Mouse (Mus musculus): ENCODE data around the gene Dusp15. TPM values are rescaled to one million over a fixed set of nuclear protein-coding genes. Genes with fewer than 3 reads are reported as not detected.

The Dusp15 gene
- polyA plus RNA-seq, 1 experiment, result 0.06 TPM

DNA sequence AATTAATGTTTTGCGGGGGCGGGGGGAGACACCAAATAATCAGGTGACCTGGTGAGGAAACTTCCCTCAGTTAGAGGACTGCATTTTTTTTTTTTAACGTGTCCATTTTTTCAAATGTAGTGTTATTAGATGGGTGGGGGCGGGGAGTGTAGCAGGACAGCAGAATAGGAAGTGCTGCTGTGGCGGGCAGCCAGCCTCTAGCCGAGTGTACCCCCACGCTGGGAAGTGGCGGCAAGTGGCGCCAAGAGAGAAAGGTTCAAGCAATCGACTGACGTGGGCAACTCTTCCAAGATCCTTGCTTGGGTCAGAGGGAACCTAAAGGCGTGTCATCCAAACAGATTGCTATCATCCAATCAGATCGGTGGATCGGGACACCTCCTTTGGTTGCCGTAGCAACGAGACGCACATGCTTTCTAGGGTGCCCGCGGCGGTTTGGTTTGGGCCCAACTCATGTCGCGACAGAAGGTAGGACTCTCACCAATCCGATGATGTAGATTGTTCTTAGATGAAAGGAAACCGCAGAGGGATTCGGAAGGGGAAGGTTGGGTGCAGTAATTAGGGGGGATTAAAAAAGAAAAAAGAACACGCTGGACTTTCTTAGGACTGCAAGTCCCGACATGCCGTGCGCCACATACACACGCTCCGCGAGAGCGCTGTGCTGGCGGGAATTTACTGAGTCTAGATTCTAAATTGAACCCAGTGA is 10.7 kb upstream of the Dusp15 start, which contains the start of gene Ttll9:
TSS of gene Ttll9 (plus strand) at position 395 of the 703 bp plus-strand sequence.
- Histone ChIP-seq H3K36me3 (ENCODE audit: control insufficient read depth, insufficient read depth) (no peaks in the 10 kb centered on the region), H3ac (ENCODE audit: control insufficient read depth, insufficient read length, low read depth) (no peak within 1 kb of the TSS), H3K79me3 (ENCODE audit: low read depth) (no peaks in the 10 kb centered on the region), H3K79me2 (ENCODE audit: control insufficient read depth, insufficient read depth) (no peaks in the 10 kb centered on the region), H3K27me3 (ENCODE audit: control insufficient read depth, insufficient read depth, insufficient read length) (peaks cover 24% of the 10 kb centered on the region), H3K4me3 (ENCODE audit: insufficient read depth, poor library complexity, severe bottlenecking) (no peak within 1 kb of the TSS)
- TF ChIP-seq MAX (IDR thresholded peaks at IDR 0.05) (no peak), CTCF (IDR thresholded peaks at IDR 0.05; ENCODE audit: control insufficient read depth, insufficient read depth, insufficient read length) (no peak), CEBPB (IDR thresholded peaks at IDR 0.05; ENCODE audit: low read depth) (no peak), MYOG (IDR thresholded peaks at IDR 0.05; ENCODE audit: control insufficient read depth, extremely low read depth, insufficient read length) (no peak), FOSL1 (IDR thresholded peaks at IDR 0.05; ENCODE audit: insufficient read depth, low read length, poor library complexity, severe bottlenecking) (no peak), USF1 (IDR thresholded peaks at IDR 0.05; ENCODE audit: low read depth) (no peak), MYOD1 (IDR thresholded peaks at IDR 0.05; ENCODE audit: control insufficient read depth, insufficient read length, low read depth) (no peak)

DNA sequence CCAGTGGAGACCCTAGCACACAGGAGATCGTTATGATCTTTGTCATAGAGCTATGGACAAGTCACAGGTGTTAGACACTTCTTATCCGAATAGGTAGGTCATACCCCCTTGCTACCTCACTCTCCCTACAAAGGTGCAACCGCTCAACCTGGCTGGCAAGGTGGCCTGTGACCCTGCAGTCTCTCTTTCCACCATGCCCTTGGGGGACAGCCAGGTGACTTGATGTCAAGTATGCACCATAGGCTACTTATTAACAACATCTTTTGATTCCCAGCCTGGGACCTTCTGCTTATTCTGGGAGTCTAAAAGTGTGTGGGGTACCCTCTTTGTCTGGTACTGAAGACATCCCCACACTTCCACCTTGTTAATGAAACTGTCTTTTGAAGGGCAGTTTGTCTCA is 6.6 kb upstream of the Dusp15 start:
- H3K79me2 ChIP-seq (ENCODE audit: control insufficient read depth, insufficient read depth), result no peaks in the 10 kb centered on the region
- no peak overlapping the region for H3ac ChIP-seq (ENCODE audit: control insufficient read depth, insufficient read length, low read depth)
- H3K4me3 ChIP-seq (ENCODE audit: insufficient read depth, poor library complexity, severe bottlenecking), result no peak overlapping the region
- H3K27me3 ChIP-seq (ENCODE audit: control insufficient read depth, insufficient read depth, insufficient read length), result peaks cover 53% of the 10 kb centered on the region
- TF ChIP-seq CEBPB (IDR thresholded peaks at IDR 0.05; ENCODE audit: low read depth) (no peak), FOSL1 (IDR thresholded peaks at IDR 0.05; ENCODE audit: insufficient read depth, low read length, poor library complexity, severe bottlenecking) (no peak), MYOG (IDR thresholded peaks at IDR 0.05; ENCODE audit: control insufficient read depth, extremely low read depth, insufficient read length) (no peak), MAX (IDR thresholded peaks at IDR 0.05) (no peak), CTCF (IDR thresholded peaks at IDR 0.05; ENCODE audit: control insufficient read depth, insufficient read depth, insufficient read length) (no peak), MYOD1 (IDR thresholded peaks at IDR 0.05; ENCODE audit: control insufficient read depth, insufficient read length, low read depth) (no peak), USF1 (IDR thresholded peaks at IDR 0.05; ENCODE audit: low read depth) (no peak)
- no peaks in the 10 kb centered on the region for H3K36me3 ChIP-seq (ENCODE audit: control insufficient read depth, insufficient read depth)
- no peaks in the 10 kb centered on the region for H3K79me3 ChIP-seq (ENCODE audit: low read depth)

DNA sequence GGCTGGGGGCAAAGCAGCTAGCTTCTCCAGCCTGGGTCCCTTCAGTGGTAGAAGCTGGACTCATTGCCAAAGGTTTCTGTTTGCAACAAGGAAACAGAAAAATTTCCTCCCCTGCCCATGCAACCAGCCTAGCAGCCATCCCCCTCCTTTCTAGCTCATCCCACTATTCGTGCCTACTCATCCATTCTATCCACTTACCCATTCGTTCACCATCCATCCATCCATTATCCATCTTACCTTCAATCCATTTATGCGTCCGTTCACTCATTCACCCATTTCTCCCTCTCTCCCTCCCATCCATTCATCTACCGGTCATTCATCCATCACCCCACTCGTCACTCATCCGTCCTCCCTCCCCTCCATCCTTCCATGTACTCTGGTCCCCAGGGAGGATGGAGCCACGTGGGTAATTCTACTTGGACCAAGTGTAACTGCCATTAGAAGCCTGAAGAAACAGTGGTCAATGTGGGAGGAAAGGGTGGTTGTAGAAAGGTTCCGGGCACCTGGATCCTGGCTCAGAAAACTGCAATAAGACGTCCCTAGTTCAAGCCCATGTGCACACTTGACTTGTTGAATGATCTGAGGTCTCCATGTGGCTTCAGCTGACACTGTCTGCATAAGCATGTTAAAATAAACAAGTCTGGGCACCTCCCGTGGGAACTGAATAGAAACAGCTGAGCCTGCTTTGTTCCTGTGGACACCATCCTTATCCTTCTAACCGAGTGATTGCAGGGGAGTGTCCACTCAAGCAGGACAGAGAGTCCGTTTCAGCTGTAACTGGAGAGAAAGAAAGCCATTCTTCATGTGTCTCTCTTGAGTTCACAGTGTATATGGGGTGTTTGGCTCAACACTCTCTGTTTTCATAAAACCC is 587 bp upstream of the Dusp15 start:
- Histone ChIP-seq H3K79me3 (ENCODE audit: low read depth) (no peaks in the 10 kb centered on the region), H3K27me3 (ENCODE audit: control insufficient read depth, insufficient read depth, insufficient read length) (peaks cover 85% of the 10 kb centered on the region), H3K79me2 (ENCODE audit: control insufficient read depth, insufficient read depth) (no peaks in the 10 kb centered on the region), H3K4me3 (ENCODE audit: insufficient read depth, poor library complexity, severe bottlenecking) (no peak overlapping the region), H3K36me3 (ENCODE audit: control insufficient read depth, insufficient read depth) (no peaks in the 10 kb centered on the region), H3ac (ENCODE audit: control insufficient read depth, insufficient read length, low read depth) (no peak overlapping the region)
- TF ChIP-seq MAX (IDR thresholded peaks at IDR 0.05) (no peak), USF1 (IDR thresholded peaks at IDR 0.05; ENCODE audit: low read depth) (no peak), MYOD1 (IDR thresholded peaks at IDR 0.05; ENCODE audit: control insufficient read depth, insufficient read length, low read depth) (no peak), MYOG (IDR thresholded peaks at IDR 0.05; ENCODE audit: control insufficient read depth, extremely low read depth, insufficient read length) (no peak)

DNA sequence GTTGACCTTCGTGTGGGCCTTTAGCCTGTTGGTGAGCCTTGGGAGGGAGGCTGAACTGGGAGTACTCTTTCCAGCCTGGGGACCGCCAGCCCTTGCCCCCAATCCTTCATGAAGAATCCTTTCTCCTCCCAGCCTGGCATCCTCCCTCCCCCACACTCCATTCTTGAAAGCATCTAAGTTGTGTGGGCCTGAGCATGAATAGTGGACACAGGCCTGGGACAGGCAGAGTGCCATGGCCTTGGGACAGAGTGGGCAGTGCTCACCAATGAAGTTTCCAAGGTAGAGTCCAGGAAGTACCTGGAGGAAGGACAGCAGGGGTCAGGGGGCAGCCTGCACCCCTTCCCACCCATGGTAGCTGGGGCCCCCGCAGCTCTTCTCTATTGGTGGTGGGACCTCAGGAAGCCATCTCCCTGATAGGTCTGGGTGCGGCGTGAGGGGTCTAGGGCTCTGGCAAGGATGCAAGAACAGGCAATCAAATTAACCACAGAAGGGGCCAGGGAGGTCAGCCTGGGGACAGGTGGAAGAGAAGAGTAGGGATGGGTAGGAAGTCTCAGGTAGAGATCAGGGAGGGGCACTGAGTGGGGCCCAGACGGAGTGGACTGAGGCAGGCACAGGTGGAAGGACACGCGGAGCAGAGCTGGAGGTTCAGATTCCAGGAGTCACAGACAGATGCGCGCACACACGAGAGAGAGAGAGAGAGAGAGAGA is 987 bp downstream of the Dusp15 start:
- no peak overlapping the region for H3ac ChIP-seq (ENCODE audit: control insufficient read depth, insufficient read length, low read depth)
- H3K79me2 ChIP-seq (ENCODE audit: control insufficient read depth, insufficient read depth), result no peaks in the 10 kb centered on the region
- TF ChIP-seq USF1 (IDR thresholded peaks at IDR 0.05; ENCODE audit: low read depth), result no peak
- no peak for TF ChIP-seq CEBPB (IDR thresholded peaks at IDR 0.05; ENCODE audit: low read depth)
- no peak for TF ChIP-seq CTCF (IDR thresholded peaks at IDR 0.05; ENCODE audit: control insufficient read depth, insufficient read depth, insufficient read length)
- TF ChIP-seq FOSL1 (IDR thresholded peaks at IDR 0.05; ENCODE audit: insufficient read depth, low read length, poor library complexity, severe bottlenecking), result no peak
- TF ChIP-seq MYOG (IDR thresholded peaks at IDR 0.05; ENCODE audit: control insufficient read depth, extremely low read depth, insufficient read length), result no peak
- TF ChIP-seq MAX (IDR thresholded peaks at IDR 0.05), result no peak
- no peak for TF ChIP-seq MYOD1 (IDR thresholded peaks at IDR 0.05; ENCODE audit: control insufficient read depth, insufficient read length, low read depth)
- H3K4me3 ChIP-seq (ENCODE audit: insufficient read depth, poor library complexity, severe bottlenecking), result no peak overlapping the region
- H3K27me3 ChIP-seq (ENCODE audit: control insufficient read depth, insufficient read depth, insufficient read length), result peaks cover 86% of the 10 kb centered on the region
- H3K79me3 ChIP-seq (ENCODE audit: low read depth), result no peaks in the 10 kb centered on the region
- no peaks in the 10 kb centered on the region for H3K36me3 ChIP-seq (ENCODE audit: control insufficient read depth, insufficient read depth)

DNA sequence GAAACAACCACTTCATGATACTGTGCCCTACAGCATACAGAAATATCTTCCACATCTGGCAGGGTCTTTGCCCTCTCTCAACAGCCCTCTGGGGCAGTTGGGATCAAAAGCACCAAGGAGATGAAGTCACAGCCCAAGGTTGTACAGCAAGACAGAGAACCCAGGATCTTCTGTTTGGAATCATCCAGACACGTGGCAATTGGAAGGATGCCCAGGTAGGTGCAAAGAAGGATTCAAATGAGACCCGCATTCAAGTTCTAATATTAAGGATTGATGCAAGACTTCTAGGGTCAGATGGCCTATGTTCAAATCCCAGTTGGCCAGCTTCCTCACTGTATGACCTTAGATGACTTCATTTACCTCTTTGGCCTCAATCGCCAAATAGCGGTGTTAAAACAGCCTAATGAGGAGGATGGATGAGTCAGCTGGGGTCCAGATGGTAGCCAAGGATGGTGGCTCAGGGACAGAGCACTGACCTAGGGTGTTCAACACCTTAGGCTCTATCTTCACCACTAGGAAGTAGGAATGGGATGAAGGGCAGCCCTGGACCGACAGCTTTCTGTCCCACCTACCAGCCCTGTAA is 3.0 kb downstream of the Dusp15 start:
- Histone ChIP-seq H3K27me3 (ENCODE audit: control insufficient read depth, insufficient read depth, insufficient read length) (peaks cover 92% of the 10 kb centered on the region), H3K4me3 (ENCODE audit: insufficient read depth, poor library complexity, severe bottlenecking) (no peak overlapping the region), H3K79me2 (ENCODE audit: control insufficient read depth, insufficient read depth) (no peaks in the 10 kb centered on the region), H3K36me3 (ENCODE audit: control insufficient read depth, insufficient read depth) (no peaks in the 10 kb centered on the region), H3ac (ENCODE audit: control insufficient read depth, insufficient read length, low read depth) (no peak overlapping the region), H3K79me3 (ENCODE audit: low read depth) (no peaks in the 10 kb centered on the region)
- no peak for TF ChIP-seq CEBPB (IDR thresholded peaks at IDR 0.05; ENCODE audit: low read depth)

Data from C2C12 (cell line).